Mouse (Mus musculus) stomach, postnatal 0 days (tissue): ENCODE data around the gene Parvg.

Experiments
- CTCF ChIP-seq: IDR thresholded peaks from 2 replicates; pipeline ENCODE4 v1.5.1; 2016; ENCODE audit warnings: antibody characterized with exemption, low read depth, mild to moderate bottlenecking, moderate library complexity
- EP300 ChIP-seq: optimal IDR thresholded peaks from 2 replicates; pipeline ENCODE3; 2016; ENCODE audit warnings: antibody characterized with exemption

DNA sequence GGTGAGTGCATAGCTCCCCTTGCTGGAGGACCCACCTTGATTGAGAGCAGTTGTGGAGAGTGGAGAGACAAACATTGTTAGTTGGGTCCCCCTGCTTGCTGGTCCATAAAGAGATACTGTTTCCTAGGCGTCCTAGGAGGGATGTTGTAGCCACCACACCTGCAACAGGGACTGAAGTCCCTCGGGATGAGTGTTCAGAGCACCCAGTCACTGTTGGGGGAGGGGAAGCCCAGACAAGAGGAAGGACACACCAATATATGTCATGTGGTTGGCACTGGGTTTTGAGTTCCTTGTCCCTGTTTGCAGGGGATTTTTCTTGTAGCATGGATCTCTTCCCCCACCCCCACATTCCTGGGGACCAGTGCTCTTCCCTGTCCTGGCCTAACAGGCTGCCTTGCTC lies 17.1 kb downstream of the Parvg start:
- no peak for TF ChIP-seq CTCF
- no peak for TF ChIP-seq EP300
